Mouse (Mus musculus) limb, embryonic 14.5 days (tissue): ENCODE measurements at regions not wholly inside any gene's neighbourhood (a gene's known extent, or its start where the extent isn't known, plus 50 kb on each side); places are given as distances from the start of the nearest gene placed in this dataset.

ENCODE experiments used
- ATAC-seq: fragments of 200-750 bp; cut with Nextera tagmentation; 2 replicates; pipeline ENCODE4 v1.8.0; 2017; ENCODE audit warnings: low read depth, moderate number of reproducible peaks, moderate TSS enrichment; ENCODE audit not compliant: low FRiP score
- DNase-seq: peaks from one replicate; pipeline ENCODE4 v3.0.0-alpha.2; 2015; ENCODE audit warnings: low spot score
- H3K27ac ChIP-seq: fragments of 300-500 bp; sonication (generic); replicated peaks from 2 replicates; pipeline ENCODE4 v1.5.1; 2014; ENCODE audit warnings: low read depth, mild to moderate bottlenecking, low read length, moderate library complexity, mixed read lengths
- H3K27me3 ChIP-seq: fragments of 300-500 bp; sonication (generic); 2 replicates; pipeline ENCODE4 v1.6.1; 2014; ENCODE audit warnings: low read length, mixed read lengths; ENCODE audit not compliant: control insufficient read depth, insufficient read depth
- H3K36me3 ChIP-seq: fragments of 300-500 bp; sonication (generic); 2 replicates; pipeline ENCODE4 v1.6.1; 2014; ENCODE audit warnings: mild to moderate bottlenecking, low read length, moderate library complexity, mixed read lengths; ENCODE audit not compliant: control insufficient read depth, insufficient read depth
- H3K4me1 ChIP-seq: fragments of 300-500 bp; sonication (generic); 2 replicates; pipeline ENCODE4 v1.6.1; 2014; ENCODE audit warnings: antibody characterized with exemption, low read length, mixed read lengths; ENCODE audit not compliant: control insufficient read depth, insufficient read depth
- H3K4me2 ChIP-seq: fragments of 300-500 bp; sonication (generic); replicated peaks from 2 replicates; pipeline ENCODE4 v1.6.1; 2014; ENCODE audit warnings: low read depth, mild to moderate bottlenecking, low read length, moderate library complexity; ENCODE audit not compliant: severe bottlenecking
- H3K4me3 ChIP-seq: fragments of 300-500 bp; sonication (generic); replicated peaks from 2 replicates; pipeline ENCODE4 v1.5.1; 2014; ENCODE audit warnings: low read length
- H3K9ac ChIP-seq: fragments of 300-500 bp; sonication (generic); 2 replicates; pipeline ENCODE4 v1.6.1; 2014; ENCODE audit warnings: mild to moderate bottlenecking, low read depth, low read length, moderate library complexity; ENCODE audit not compliant: severe bottlenecking
- H3K9me3 ChIP-seq: fragments of 300-500 bp; sonication (generic); 2 replicates; pipeline ENCODE4 v1.6.1; 2016; ENCODE audit warnings: low read length; ENCODE audit not compliant: control insufficient read depth
- POLR2A ChIP-seq: fragments of 200-500 bp; IDR thresholded peaks from 2 replicates; pipeline ENCODE4 v1.8.0; 2012; ENCODE audit warnings: inconsistent platforms, mild to moderate bottlenecking, moderate library complexity, borderline replicate concordance; ENCODE audit not compliant: insufficient read depth, insufficient read length; ENCODE audit errors: extremely low read depth
- WGBS: fragments of 180-500 bp; shearing (Covaris S2); extraction: QIAGEN DNeasy Blood & Tissue Kit; methylation state at CpG from one replicate; pipeline ENCODE4 v1.1.7; 2014; 5-methylcytosine and 5-hydroxymethylcytosine counted together
- microRNA counts: library from miRNA; unstranded; fragments of <30 nt; microRNA quantifications from one replicate; lab custom pipeline; 2016
- microRNA-seq: library from miRNA; unstranded; fragments of <30 nt; microRNA quantifications from one replicate; pipeline ENCODE4, GENCODE M21; 2016

DNA sequence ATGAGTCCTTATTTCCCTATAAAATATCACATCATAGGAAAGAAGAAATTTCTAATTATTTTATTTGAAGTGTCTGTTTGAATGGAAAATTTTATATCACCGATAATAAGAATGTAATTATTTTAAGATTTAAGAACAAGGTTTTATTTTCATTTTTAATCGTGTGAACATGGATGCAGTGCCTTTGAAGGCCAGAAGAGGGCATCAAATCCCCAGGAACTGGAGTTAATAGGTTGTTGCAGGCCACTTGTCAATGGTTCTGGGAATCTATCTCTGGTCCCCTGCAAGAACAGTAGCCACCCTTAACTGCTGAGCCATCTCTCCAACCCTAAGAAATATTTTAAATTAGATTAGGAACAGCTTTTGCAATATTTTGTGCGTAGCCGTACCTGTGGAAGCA lies 66.5 kb upstream of the 4933415F23Rik start:
- no peak for TF ChIP-seq POLR2A
- H3K4me3 ChIP-seq: no peak overlapping the region
- H3K27ac ChIP-seq: no peak overlapping the region
- no peaks in the 10 kb centered on the region for H3K27me3 ChIP-seq
- no peak overlapping the region for H3K9ac ChIP-seq
- WGBS: 87% methylated on average over 4 of the region's 4 CpGs
- DNase-seq: no peak
- H3K9me3 ChIP-seq: no peaks in the 10 kb centered on the region; the same call in 1 of the 2 replicates
- H3K4me2 ChIP-seq: no peak overlapping the region
- ATAC-seq: no peak
- H3K4me1 ChIP-seq: no peaks in the 10 kb centered on the region
- no peaks in the 10 kb centered on the region for H3K36me3 ChIP-seq

DNA sequence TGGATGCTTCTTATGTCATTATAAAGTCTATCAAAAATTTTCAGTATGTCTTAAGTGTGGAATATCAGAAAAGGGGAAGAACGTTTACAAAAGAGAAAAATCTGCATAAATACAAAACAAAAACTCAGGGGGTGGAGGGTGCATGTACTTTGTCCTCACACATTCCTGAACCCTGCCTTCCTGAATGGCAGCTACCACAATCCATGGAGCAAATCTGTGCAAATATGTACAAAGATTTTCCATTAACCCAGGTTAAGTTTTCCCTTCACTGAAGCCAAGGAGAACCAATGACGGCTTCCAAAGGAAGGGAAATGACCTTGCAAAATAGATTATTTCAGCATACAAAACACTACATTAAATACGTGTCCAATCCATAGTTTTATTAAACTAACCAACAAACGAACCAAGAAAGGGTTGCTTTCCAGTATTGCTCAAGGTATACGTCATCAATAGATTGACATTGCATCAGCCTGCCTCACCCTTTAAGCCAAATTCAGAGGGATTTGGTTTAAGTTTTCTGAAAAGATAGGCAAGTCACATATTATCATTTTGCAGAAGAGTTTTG lies 61.4 kb upstream of the 4933415F23Rik start:
- Histone ChIP-seq H3K36me3 (no peaks in the 10 kb centered on the region), H3K9ac (no peak overlapping the region), H3K27me3 (no peaks in the 10 kb centered on the region), H3K9me3 (no peaks in the 10 kb centered on the region; the same call in 1 of the 2 replicates), H3K4me1 (no peaks in the 10 kb centered on the region), H3K4me2 (no peak overlapping the region), H3K27ac (no peak overlapping the region), H3K4me3 (no peak overlapping the region)
- 88% methylated on average over 5 of the region's 5 CpGs for WGBS
- TF ChIP-seq POLR2A: no peak
- no peak for DNase-seq
- no peak for ATAC-seq

DNA sequence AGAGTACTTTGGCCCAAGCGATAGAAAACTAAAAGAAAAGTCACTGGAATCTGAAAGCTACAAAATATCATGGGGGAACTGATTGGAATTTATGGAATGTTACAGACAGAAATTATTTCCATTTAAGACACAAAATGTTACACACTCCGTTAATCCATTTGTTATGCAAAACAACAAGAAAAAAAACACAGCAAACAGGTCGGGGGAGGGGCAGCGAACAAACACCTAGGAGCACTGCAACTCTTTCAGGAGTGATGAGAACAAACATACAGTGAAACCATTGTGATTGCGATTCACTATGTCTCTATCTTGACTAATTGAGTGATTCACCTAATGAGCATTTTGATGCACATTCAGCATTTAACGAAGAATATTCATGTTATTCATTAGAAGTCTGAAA lies 60.7 kb upstream of the 4933415F23Rik start:
- no peaks in the 10 kb centered on the region for H3K36me3 ChIP-seq
- no peaks in the 10 kb centered on the region for H3K9me3 ChIP-seq
- H3K9ac ChIP-seq: no peak overlapping the region
- H3K4me2 ChIP-seq: no peak overlapping the region
- no peak for DNase-seq
- no peak overlapping the region for H3K27ac ChIP-seq
- ATAC-seq: no peak
- H3K4me1 ChIP-seq: no peaks in the 10 kb centered on the region
- H3K4me3 ChIP-seq: no peak overlapping the region
- H3K27me3 ChIP-seq: no peaks in the 10 kb centered on the region
- WGBS: 81% methylated on average over 6 of the region's 6 CpGs
- TF ChIP-seq POLR2A: no peak

MicroRNAs encoded in the stretch of these regions (microRNA counts, 519-probe panel; counts per million panel counts)
- 3,479 counts per million, percentile 68 among the panel's probes with 10 or more counts for microRNA mmu-miR-30a (lab: Ali Mortazavi, UCI)
- microRNA mmu-miR-30c (lab: Ali Mortazavi, UCI): 4,464 counts per million, percentile 89 among the panel's probes with 10 or more counts

Small RNAs in the stretch of these regions (microRNA-seq; reads per million reads assigned to microRNA genes)
- 4,942 reads per million, percentile 88 among the genes with 10 or more reads in this experiment for gene Mir30a
- 15.8 reads per million, percentile 26 among the genes with 10 or more reads in this experiment for gene Mir30c-2
